9 mouse cellular contexts compared by ENCODE assay signal in the genomic region with DNA sequence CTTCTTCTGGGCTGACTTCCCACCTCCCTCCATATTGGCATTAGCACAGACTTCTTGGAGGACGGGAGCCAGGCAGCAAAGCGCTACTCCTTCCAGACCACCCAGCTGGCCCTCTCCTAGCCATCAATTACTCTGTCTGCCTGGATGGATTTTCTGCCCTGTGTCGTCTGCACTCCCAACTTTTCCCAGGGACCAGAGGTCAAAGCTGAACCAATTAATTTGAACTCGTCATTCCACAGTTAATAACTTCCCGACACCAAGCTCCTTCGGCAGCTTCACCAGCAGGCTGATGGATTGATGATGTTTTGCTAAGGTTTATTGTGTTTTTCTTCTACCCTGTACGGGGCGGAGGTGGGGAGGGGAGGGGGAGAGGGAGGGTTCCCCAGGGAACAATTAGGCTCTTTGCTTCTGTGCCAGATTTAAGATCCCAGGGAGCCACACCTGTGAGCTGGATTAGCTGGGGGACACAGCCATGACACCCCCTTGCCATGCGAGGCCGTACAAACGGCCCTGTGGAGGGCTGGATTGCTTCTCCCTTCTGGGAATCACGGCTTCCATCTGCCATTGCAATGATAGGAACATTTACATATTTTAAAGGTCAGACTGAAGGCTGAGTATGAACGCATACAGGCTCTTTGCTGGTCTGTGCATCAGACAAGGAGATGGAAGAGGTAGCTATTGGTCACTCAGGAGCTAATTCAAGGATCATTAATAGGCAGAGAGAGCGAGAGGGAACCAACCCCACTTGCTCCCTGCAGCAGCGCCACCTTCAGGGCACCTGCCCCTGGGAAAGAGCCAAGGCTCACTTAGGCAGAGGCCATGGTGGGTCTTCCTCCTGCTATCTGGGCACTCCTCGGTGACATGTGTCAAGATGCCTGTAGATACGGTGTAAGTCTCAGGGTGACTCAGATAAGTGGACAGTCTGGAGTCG.
DNase-seq lines count a peak whose midpoint lies in the region; ATAC-seq and TF ChIP-seq lines count a peak whose summit lies in the region.
"Had no signal": no experiment of that assay in that cellular context is flagged by ENCODE, and none has a peak within 500 bp of the region (broad histone marks: within the 10 kb centered on the region; RNA-seq: fewer than 3 reads in every experiment).

No protein-coding gene starts in this region.

- H3K9me3 ChIP-seq in hindbrain, embryonic 10.5 days, result no peaks in the 10 kb centered on the region
- H3K9me3 ChIP-seq in neural tube, embryonic 11.5 days (ENCODE audit: control insufficient read depth, low read length), result no peaks in the 10 kb centered on the region

- no peak overlapping the region for H3K9ac ChIP-seq in neural tube, embryonic 11.5 days (ENCODE audit: low read length)

- peaks cover 17% of the 10 kb centered on the region; the same call in 1 of the 2 replicates for H3K27me3 ChIP-seq in hindbrain, embryonic 10.5 days (ENCODE audit: insufficient read depth, poor library complexity, severe bottlenecking)
- 0 out of 2 replicates have a peak, but pooled peaks cover 7% of the 10 kb centered on the region for H3K27me3 ChIP-seq in neural tube, embryonic 11.5 days (ENCODE audit: control insufficient read depth, insufficient read depth, low read length)

- peak; percentile 31 for DNase-seq in kidney, postnatal 4 days
- DNase-seq in kidney, adult 8-10 months, result no peak
- DNase-seq in hindbrain, embryonic 10.5 days (ENCODE audit: low spot score), result peak; percentile 49
- peak; percentile 65 for DNase-seq in neural tube, embryonic 11.5 days (ENCODE audit: low spot score)
- no peak for DNase-seq in natural killer cell, adult 2 months (ENCODE audit: low spot score in 2 of 2)
- no peak for DNase-seq in left cerebral cortex, adult 11 months (ENCODE audit: low spot score)

- H3K4me1 ChIP-seq in cortical plate, adult 2 months (ENCODE audit: control insufficient read depth, insufficient read depth, low read length), result no peaks in the 10 kb centered on the region; the same call in 1 of the 2 replicates
- H3K4me1 ChIP-seq in hindbrain, embryonic 10.5 days (replicated peaks), result peaks cover 42% of the 10 kb centered on the region
- H3K4me1 ChIP-seq in neural tube, embryonic 11.5 days (ENCODE audit: control insufficient read depth, insufficient read depth, low read length), result peaks cover 24% of the 10 kb centered on the region

- 33% methylated on average over 18 of the region's 18 CpGs for WGBS in hindbrain, embryonic 10.5 days
- WGBS in neural tube, embryonic 11.5 days, result 12% methylated on average over 18 of the region's 18 CpGs

- no peak overlapping the region for H3K27ac ChIP-seq in cortical plate, adult 2 months (ENCODE audit: insufficient read depth, low read length)
- peak overlapping the region; percentile 35 for H3K27ac ChIP-seq in hindbrain, embryonic 10.5 days
- no peak overlapping the region for H3K27ac ChIP-seq in neural tube, embryonic 11.5 days (ENCODE audit: low read depth, low read length)

- peak; percentile 65 for ATAC-seq in neural tube, embryonic 11.5 days (ENCODE audit: insufficient read depth, low FRiP score, low TSS enrichment)
- no peak for ATAC-seq in monocyte, adult 5-6 weeks (replicated peaks; ENCODE audit: insufficient number of reproducible peaks, low FRiP score, low TSS enrichment, poor library complexity, severe bottlenecking)

- no peak for TF ChIP-seq POLR2A in cortical plate, adult 2 months (IDR thresholded peaks at IDR 0.05; ENCODE audit: extremely low read depth, insufficient read depth, low read length)

- no peaks in the 10 kb centered on the region for H3K36me3 ChIP-seq in hindbrain, embryonic 10.5 days
- no peaks in the 10 kb centered on the region for H3K36me3 ChIP-seq in neural tube, embryonic 11.5 days (ENCODE audit: control insufficient read depth, insufficient read depth, low read length)

- no peak overlapping the region for H3K4me3 ChIP-seq in cortical plate, adult 2 months (ENCODE audit: insufficient read depth, low read length)
- no peak overlapping the region for H3K4me3 ChIP-seq in hindbrain, embryonic 10.5 days
- H3K4me3 ChIP-seq in neural tube, embryonic 11.5 days (ENCODE audit: low read depth, low read length), result no peak overlapping the region
- H3K4me3 ChIP-seq: erythroblast, embryonic 14.5 days had no signal

- H3K4me2 ChIP-seq in neural tube, embryonic 11.5 days (ENCODE audit: low read depth), result no peak overlapping the region

- TF ChIP-seq CTCF in cortical plate, adult 2 months (IDR thresholded peaks at IDR 0.05; ENCODE audit: extremely low read depth, insufficient read depth, low read length), result peak; percentile 33; the same call in 1 of the 2 replicates

Comparison
In these comparisons a context has a peak if more than half of its experiments do, and no peak if none do; other contexts are left out.
1. DNase-seq: peak in kidney, postnatal 4 days (2 of 2), hindbrain, embryonic 10.5 days (single experiment) and neural tube, embryonic 11.5 days (single experiment); none in kidney, adult 8-10 months (0 of 2), natural killer cell, adult 2 months (0 of 2) and left cerebral cortex, adult 11 months (single experiment).